Mouse (Mus musculus) liver, postnatal 0 days (tissue): ENCODE results near the gene Sec22c. TPM values are rescaled to one million over a fixed set of nuclear protein-coding genes. Genes with fewer than 3 reads are reported as not detected.

Source experiments
- ATAC-seq: fragments of 200-750 bp; cut with Nextera tagmentation; 2 replicates; pipeline ENCODE4 v1.8.0; 2017; ENCODE audit warnings: mild to moderate bottlenecking, moderate library complexity
- DNase-seq: peaks from one replicate; pipeline ENCODE4 v3.0.0-alpha.2; 2016
- H3K27ac ChIP-seq: fragments of 300-500 bp; sonication (generic); 2 replicates; pipeline ENCODE4 v1.5.1; 2014; ENCODE audit warnings: antibody characterized with exemption, moderate library complexity, mild to moderate bottlenecking, low read depth
- H3K27me3 ChIP-seq: fragments of 300-500 bp; sonication (generic); 2 replicates; pipeline ENCODE4 v1.6.1; 2014; ENCODE audit warnings: low read length, control low read depth, mixed read lengths; ENCODE audit not compliant: insufficient read depth
- H3K36me3 ChIP-seq: fragments of 300-500 bp; sonication (generic); replicated peaks from 2 replicates; pipeline ENCODE4 v1.6.1; 2014; ENCODE audit warnings: mild to moderate bottlenecking, control low read depth, low read length, moderate library complexity, mixed read lengths; ENCODE audit not compliant: insufficient read depth
- H3K4me1 ChIP-seq: fragments of 300-500 bp; sonication (generic); 2 replicates; pipeline ENCODE4 v1.6.1; 2014; ENCODE audit warnings: antibody characterized with exemption, mild to moderate bottlenecking, control low read depth; ENCODE audit not compliant: insufficient read depth
- H3K4me2 ChIP-seq: fragments of 300-500 bp; sonication (generic); 2 replicates; pipeline ENCODE4 v1.6.1; 2014; ENCODE audit warnings: low read depth, mild to moderate bottlenecking, low read length, moderate library complexity, mixed read lengths
- H3K4me3 ChIP-seq: fragments of 300-500 bp; sonication (generic); 2 replicates; pipeline ENCODE4 v1.5.1; 2014; ENCODE audit warnings: low read depth, low read length
- H3K9ac ChIP-seq: fragments of 300-500 bp; sonication (generic); replicated peaks from 2 replicates; pipeline ENCODE4 v1.6.1; 2014; ENCODE audit warnings: mild to moderate bottlenecking, moderate library complexity
- H3K9me3 ChIP-seq: fragments of 300-500 bp; sonication (generic); 2 replicates; pipeline ENCODE4 v1.6.1; 2016; ENCODE audit warnings: mild to moderate bottlenecking, control low read depth, low read length, mixed read lengths
- CTCF ChIP-seq: sonication (generic); IDR thresholded peaks from 2 replicates; pipeline ENCODE4 v1.5.1; 2016; ENCODE audit warnings: antibody characterized with exemption, low read depth
- EP300 ChIP-seq: IDR thresholded peaks from 2 replicates; pipeline ENCODE4 v1.6.1; 2016; ENCODE audit warnings: antibody characterized with exemption, low read depth, mild to moderate bottlenecking
- WGBS: fragments of 180-500 bp; shearing (Covaris S2); extraction: QIAGEN DNeasy Blood & Tissue Kit; methylation state at CpG from one replicate; pipeline ENCODE4 v1.1.7; 2014; ENCODE audit not compliant: insufficient replicate concordance; 5-methylcytosine and 5-hydroxymethylcytosine counted together
- polyA plus RNA-seq: library from polyadenylated mRNA; unstranded; fragments of >200 nt; fragmentation: Nextera tagmentation; extraction: Ambion mirVana; gene quantifications from 2 replicates; pipeline ENCODE4 v1.2.1, GENCODE M21; 2015

Gene Sec22c
- 3.6 and 4.4 TPM in 2 replicates for polyA plus RNA-seq

- peak within 1 kb of the TSS; percentile 96 for H3K27ac ChIP-seq
- H3K9me3 ChIP-seq = no peaks in the 10 kb centered on the region
- WGBS = 1% methylated on average over 62 of the region's 69 CpGs
- no peaks in the 10 kb centered on the region for H3K36me3 ChIP-seq
- H3K9ac ChIP-seq = peak within 1 kb of the TSS; percentile 67
- DNase-seq = peak; percentile 95
- H3K27me3 ChIP-seq = no peaks in the 10 kb centered on the region
- H3K4me2 ChIP-seq = peak within 1 kb of the TSS; percentile 84
- peaks cover 25% of the 10 kb centered on the region for H3K4me1 ChIP-seq
- peak within 1 kb of the TSS; percentile 78 for H3K4me3 ChIP-seq
- TF ChIP-seq EP300 (no peak), CTCF (peak; percentile 58)
- peak; percentile 94 for ATAC-seq
These were observed at the start of gene Sec22c for GRCm38 (mm10) chr9:121704646-121705625. Gene Sec22c (minus strand): TSS chr9:121705490.

GRCm38 (mm10) chr9:121754624-121755023 lies 49.3 kb upstream of the Sec22c start:
- no peak overlapping the region for H3K4me2 ChIP-seq
- TF ChIP-seq EP300 = no peak
- no peak overlapping the region for H3K27ac ChIP-seq
- peaks cover 65% of the 10 kb centered on the region for H3K36me3 ChIP-seq
- H3K4me3 ChIP-seq = no peak overlapping the region
- H3K27me3 ChIP-seq = peaks cover 11% of the 10 kb centered on the region
- no peak overlapping the region for H3K9ac ChIP-seq
- peaks cover 13% of the 10 kb centered on the region for H3K4me1 ChIP-seq
- no peaks in the 10 kb centered on the region for H3K9me3 ChIP-seq
- 91% methylated on average over 3 of the region's 3 CpGs for WGBS
- DNase-seq = no peak
- ATAC-seq = no peak

GRCm38 (mm10) chr9:121752774-121753173 lies 47.5 kb upstream of the Sec22c start:
- no peaks in the 10 kb centered on the region for H3K27me3 ChIP-seq
- no peak overlapping the region for H3K4me3 ChIP-seq
- no peaks in the 10 kb centered on the region for H3K9me3 ChIP-seq
- ATAC-seq (no peak), DNase-seq (no peak)
- H3K27ac ChIP-seq = no peak overlapping the region
- peaks cover 84% of the 10 kb centered on the region for H3K36me3 ChIP-seq
- no peak overlapping the region for H3K9ac ChIP-seq
- no peak for TF ChIP-seq CTCF
- TF ChIP-seq EP300 = no peak
- 96% methylated on average over 9 of the region's 9 CpGs for WGBS
- H3K4me1 ChIP-seq = no peaks in the 10 kb centered on the region
- no peak overlapping the region for H3K4me2 ChIP-seq

GRCm38 (mm10) chr9:121744051-121744450 lies 38.8 kb upstream of the Sec22c start:
- ATAC-seq = no peak
- no peak overlapping the region for H3K4me2 ChIP-seq
- H3K9ac ChIP-seq = no peak overlapping the region
- no peak overlapping the region for H3K27ac ChIP-seq
- H3K4me3 ChIP-seq = no peak overlapping the region
- H3K4me1 ChIP-seq = no peaks in the 10 kb centered on the region
- H3K36me3 ChIP-seq = peaks cover 88% of the 10 kb centered on the region
- no peak for DNase-seq
- no peak for TF ChIP-seq CTCF
- TF ChIP-seq EP300 = no peak
- no peaks in the 10 kb centered on the region for H3K27me3 ChIP-seq
- WGBS = 69% methylated on average over 8 of the region's 8 CpGs
- H3K9me3 ChIP-seq = no peaks in the 10 kb centered on the region

GRCm38 (mm10) chr9:121741168-121741567 lies 35.9 kb upstream of the Sec22c start:
- ATAC-seq (no peak), DNase-seq (no peak)
- 82% methylated on average over 3 of the region's 3 CpGs for WGBS
- TF ChIP-seq EP300 = no peak
- TF ChIP-seq CTCF = no peak
- H3K27ac ChIP-seq = no peak overlapping the region
- H3K36me3 ChIP-seq = peaks cover 75% of the 10 kb centered on the region
- no peak overlapping the region for H3K4me3 ChIP-seq
- H3K27me3 ChIP-seq = no peaks in the 10 kb centered on the region
- H3K9ac ChIP-seq = no peak overlapping the region
- H3K4me2 ChIP-seq = no peak overlapping the region
- H3K4me1 ChIP-seq = no peaks in the 10 kb centered on the region
- H3K9me3 ChIP-seq = no peaks in the 10 kb centered on the region

GRCm38 (mm10) chr9:121740490-121740889 lies 35.2 kb upstream of the Sec22c start:
- WGBS = 86% methylated on average over 6 of the region's 6 CpGs
- H3K27ac ChIP-seq = no peak overlapping the region
- no peaks in the 10 kb centered on the region for H3K4me1 ChIP-seq
- ATAC-seq (no peak), DNase-seq (no peak)
- H3K27me3 ChIP-seq = no peaks in the 10 kb centered on the region
- TF ChIP-seq EP300 = no peak
- no peak for TF ChIP-seq CTCF
- H3K4me3 ChIP-seq = no peak overlapping the region
- H3K4me2 ChIP-seq = no peak overlapping the region
- H3K9me3 ChIP-seq = no peaks in the 10 kb centered on the region
- H3K36me3 ChIP-seq = peaks cover 72% of the 10 kb centered on the region
- H3K9ac ChIP-seq = no peak overlapping the region
